Mouse (Mus musculus) small intestine, adult 2 months (tissue): ENCODE measurements around the gene Nudcd2.

Experiments
- CTCF ChIP-seq: fragments of 200-500 bp; IDR thresholded peaks from 2 replicates; pipeline ENCODE4 v1.5.1; 2012; ENCODE audit warnings: low read depth, mild to moderate bottlenecking, control low read depth, inconsistent platforms, low read length, moderate library complexity, mixed read lengths; ENCODE audit not compliant: insufficient replicate concordance, insufficient read length; ENCODE audit errors: extremely low read depth
- POLR2A ChIP-seq: fragments of 200-500 bp; IDR thresholded peaks from 2 replicates; pipeline ENCODE4 v1.6.1; 2012; ENCODE audit warnings: low read depth, mild to moderate bottlenecking, control low read depth, inconsistent platforms, low read length, moderate library complexity

GRCm38 (mm10) chr11:40744348-40744747 lies 10.9 kb downstream of the Nudcd2 start:
- TF ChIP-seq POLR2A (no peak), CTCF (no peak)
